Mouse (Mus musculus): Measurements from ENCODE around the gene 1700030J22Rik.

DNA sequence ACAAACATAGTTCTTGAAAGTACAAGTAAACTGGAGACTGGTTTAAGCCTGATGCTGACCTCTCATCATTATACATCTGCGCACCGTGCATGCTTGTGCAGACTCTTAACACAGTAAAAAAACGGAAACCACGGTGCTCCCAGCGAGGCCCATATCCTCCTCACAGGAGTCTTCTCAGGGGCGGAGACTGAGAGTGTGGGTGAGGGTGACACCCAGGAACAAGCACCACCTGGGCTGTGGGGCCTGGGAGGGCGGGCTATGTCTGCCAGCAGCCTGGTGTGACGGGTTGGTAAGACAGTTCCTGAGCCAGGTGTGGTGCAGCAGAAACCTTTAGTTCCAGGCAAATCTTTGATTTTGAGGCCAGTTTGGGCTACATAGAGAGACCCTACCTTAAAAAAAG, 26.3 kb downstream of the 1700030J22Rik start:
- TF ChIP-seq CTCF (IDR thresholded peaks at IDR 0.05; ENCODE audit: insufficient read depth, low read length) = no peak
- no peak for TF ChIP-seq POLR2A (IDR thresholded peaks at IDR 0.05; ENCODE audit: borderline replicate concordance, extremely low read depth, low read depth, low read length)
